Mouse (Mus musculus): ENCODE measurements around the gene Mex3d. TPM values are rescaled to one million over a fixed set of nuclear protein-coding genes. Genes with fewer than 3 reads are reported as not detected.

Mex3d gene
- polyA plus RNA-seq (2014; fragmentation: Nextera tagmentation; extraction: Ambion mirVana): 7.7 and 8.1 TPM in 2 replicates

DNA sequence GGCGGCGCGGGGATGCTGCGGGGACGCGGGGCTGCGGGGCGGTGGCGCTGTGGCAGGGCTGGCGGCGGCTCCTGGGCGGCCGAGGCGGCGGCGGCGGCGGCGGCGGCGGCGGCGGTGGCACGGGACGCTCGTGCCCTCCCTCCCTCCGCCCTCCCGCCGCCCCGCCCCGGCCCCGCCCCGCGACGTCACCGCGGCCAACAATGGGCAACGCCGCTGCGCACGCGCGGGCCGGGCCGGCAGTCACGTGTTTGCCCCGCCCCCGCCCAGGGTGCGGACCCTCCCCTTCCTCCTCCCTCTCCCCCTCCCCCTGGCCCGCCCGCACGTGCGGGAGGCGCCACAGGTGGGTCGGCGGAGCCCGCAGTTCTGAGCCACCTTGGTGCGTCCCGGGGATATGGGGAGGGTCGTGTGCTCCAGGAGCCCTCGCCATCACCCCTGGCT lies at the start of gene Mex3d:
Mex3d (minus strand) TSS at position 138 of the 438 bp plus-strand sequence.
- peak within 1 kb of the TSS; percentile 92 for H3K4me2 ChIP-seq (replicated peaks; ENCODE audit: low read depth, low read length)
- peak within 1 kb of the TSS; percentile 88 for H3K27ac ChIP-seq (ENCODE audit: low read length)
- H3K27me3 ChIP-seq (ENCODE audit: control insufficient read depth, insufficient read depth, low read length): no peaks in the 10 kb centered on the region
- ATAC-seq (ENCODE audit: insufficient number of reproducible peaks, insufficient read depth, low FRiP score, low read depth): peak; percentile 46; the same call in 1 of the 2 replicates
- H3K36me3 ChIP-seq (ENCODE audit: control insufficient read depth, insufficient read depth, low read length): peaks cover 41% of the 10 kb centered on the region
- H3K9me3 ChIP-seq (ENCODE audit: control insufficient read depth, low read depth, low read length): no peaks in the 10 kb centered on the region
- H3K4me3 ChIP-seq (ENCODE audit: low read depth, low read length): peak within 1 kb of the TSS; percentile 87
- peak within 1 kb of the TSS; percentile 96 for H3K9ac ChIP-seq (replicated peaks; ENCODE audit: low read depth, low read length)
- 2% methylated on average over 15 of the region's 61 CpGs for WGBS
- H3K4me1 ChIP-seq (ENCODE audit: control insufficient read depth, insufficient read depth, low read length): peaks cover 17% of the 10 kb centered on the region

GRCm38 (mm10) chr10:80436276-80436675 lies 48.8 kb upstream of the Mex3d start:
- peak overlapping the region; percentile 75 for H3K27ac ChIP-seq (ENCODE audit: low read length)
- no peaks in the 10 kb centered on the region for H3K9me3 ChIP-seq (ENCODE audit: control insufficient read depth, low read depth, low read length)
- H3K4me2 ChIP-seq (replicated peaks; ENCODE audit: low read depth, low read length): peak overlapping the region; percentile 17; the same call in 1 of the 2 replicates
- peaks cover 18% of the 10 kb centered on the region; the same call in 1 of the 2 replicates for H3K4me1 ChIP-seq (ENCODE audit: control insufficient read depth, insufficient read depth, low read length)
- 17% methylated on average over 9 of the region's 9 CpGs for WGBS
- no peak overlapping the region for H3K4me3 ChIP-seq (ENCODE audit: low read depth, low read length)
- H3K9ac ChIP-seq (replicated peaks; ENCODE audit: low read depth, low read length): no peak overlapping the region
- no peak for ATAC-seq (ENCODE audit: insufficient number of reproducible peaks, insufficient read depth, low FRiP score, low read depth)
- H3K36me3 ChIP-seq (ENCODE audit: control insufficient read depth, insufficient read depth, low read length): no peaks in the 10 kb centered on the region
- H3K27me3 ChIP-seq (ENCODE audit: control insufficient read depth, insufficient read depth, low read length): no peaks in the 10 kb centered on the region

DNA sequence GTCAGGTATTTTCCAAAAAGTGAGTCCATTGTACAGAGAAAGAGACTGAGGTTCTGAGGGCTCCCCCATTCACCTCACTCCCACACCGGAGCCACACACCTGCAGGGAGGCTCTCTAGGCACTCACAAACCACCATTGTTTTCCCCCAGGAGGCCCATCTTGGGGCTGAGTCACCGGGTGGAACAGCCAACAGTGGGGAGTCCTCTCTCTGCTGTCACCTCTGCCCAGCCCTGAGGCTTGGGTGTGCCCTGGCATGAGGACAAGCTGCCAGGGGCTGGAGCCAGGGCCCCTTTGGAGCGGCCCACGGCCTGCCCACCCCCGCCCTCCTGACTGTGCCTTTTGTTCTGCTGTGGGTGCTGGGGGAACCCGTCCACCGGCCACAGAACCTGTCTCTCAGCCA lies 48.3 kb upstream of the Mex3d start:
- ATAC-seq (ENCODE audit: insufficient number of reproducible peaks, insufficient read depth, low FRiP score, low read depth): peak; percentile 11; the same call in 1 of the 2 replicates

GRCm38 (mm10) chr10:80434823-80435222 lies 47.4 kb upstream of the Mex3d start:
- no peak overlapping the region for H3K9ac ChIP-seq (replicated peaks; ENCODE audit: low read depth, low read length)
- WGBS: 68% methylated on average over 3 of the region's 3 CpGs
- H3K4me3 ChIP-seq (ENCODE audit: low read depth, low read length): no peak overlapping the region

More for the DNA sequence above, 48.3 kb upstream of the Mex3d start:
- Histone ChIP-seq H3K9me3 (ENCODE audit: control insufficient read depth, low read depth, low read length) (no peaks in the 10 kb centered on the region), H3K4me1 (ENCODE audit: control insufficient read depth, insufficient read depth, low read length) (peaks cover 19% of the 10 kb centered on the region; the same call in 1 of the 2 replicates), H3K27me3 (ENCODE audit: control insufficient read depth, insufficient read depth, low read length) (no peaks in the 10 kb centered on the region), H3K4me3 (ENCODE audit: low read depth, low read length) (no peak overlapping the region), H3K36me3 (ENCODE audit: control insufficient read depth, insufficient read depth, low read length) (no peaks in the 10 kb centered on the region; the same call in 1 of the 2 replicates), H3K4me2 (replicated peaks; ENCODE audit: low read depth, low read length) (0 out of 2 replicates have a peak overlapping the region, but pooled peaks have one; percentile 17), H3K27ac (ENCODE audit: low read length) (peak overlapping the region; percentile 75), H3K9ac (replicated peaks; ENCODE audit: low read depth, low read length) (no peak overlapping the region)
- WGBS: 44% methylated on average over 7 of the region's 7 CpGs

GRCm38 (mm10) chr10:80434233-80434592 lies 46.8 kb upstream of the Mex3d start:
- no peak for ATAC-seq (ENCODE audit: insufficient number of reproducible peaks, insufficient read depth, low FRiP score, low read depth)
- Histone ChIP-seq H3K9me3 (ENCODE audit: control insufficient read depth, low read depth, low read length) (no peaks in the 10 kb centered on the region), H3K9ac (replicated peaks; ENCODE audit: low read depth, low read length) (no peak overlapping the region), H3K4me1 (ENCODE audit: control insufficient read depth, insufficient read depth, low read length) (peaks cover 19% of the 10 kb centered on the region; the same call in 1 of the 2 replicates), H3K4me2 (replicated peaks; ENCODE audit: low read depth, low read length) (peak overlapping the region; percentile 17; the same call in 1 of the 2 replicates), H3K27me3 (ENCODE audit: control insufficient read depth, insufficient read depth, low read length) (no peaks in the 10 kb centered on the region), H3K27ac (ENCODE audit: low read length) (no peak overlapping the region), H3K36me3 (ENCODE audit: control insufficient read depth, insufficient read depth, low read length) (peaks cover 15% of the 10 kb centered on the region), H3K4me3 (ENCODE audit: low read depth, low read length) (peak overlapping the region; percentile 5; the same call in 1 of the 2 replicates)
- 12% methylated on average over 8 of the region's 8 CpGs for WGBS

More at GRCm38 (mm10) chr10:80434823-80435222, 47.4 kb upstream of the Mex3d start:
- Histone ChIP-seq H3K27me3 (ENCODE audit: control insufficient read depth, insufficient read depth, low read length) (no peaks in the 10 kb centered on the region), H3K4me1 (ENCODE audit: control insufficient read depth, insufficient read depth, low read length) (peaks cover 19% of the 10 kb centered on the region; the same call in 1 of the 2 replicates), H3K36me3 (ENCODE audit: control insufficient read depth, insufficient read depth, low read length) (peaks cover 9% of the 10 kb centered on the region), H3K9me3 (ENCODE audit: control insufficient read depth, low read depth, low read length) (no peaks in the 10 kb centered on the region), H3K4me2 (replicated peaks; ENCODE audit: low read depth, low read length) (0 out of 2 replicates have a peak overlapping the region, but pooled peaks have one; percentile 17), H3K27ac (ENCODE audit: low read length) (no peak overlapping the region)
- no peak for ATAC-seq (ENCODE audit: insufficient number of reproducible peaks, insufficient read depth, low FRiP score, low read depth)

DNA sequence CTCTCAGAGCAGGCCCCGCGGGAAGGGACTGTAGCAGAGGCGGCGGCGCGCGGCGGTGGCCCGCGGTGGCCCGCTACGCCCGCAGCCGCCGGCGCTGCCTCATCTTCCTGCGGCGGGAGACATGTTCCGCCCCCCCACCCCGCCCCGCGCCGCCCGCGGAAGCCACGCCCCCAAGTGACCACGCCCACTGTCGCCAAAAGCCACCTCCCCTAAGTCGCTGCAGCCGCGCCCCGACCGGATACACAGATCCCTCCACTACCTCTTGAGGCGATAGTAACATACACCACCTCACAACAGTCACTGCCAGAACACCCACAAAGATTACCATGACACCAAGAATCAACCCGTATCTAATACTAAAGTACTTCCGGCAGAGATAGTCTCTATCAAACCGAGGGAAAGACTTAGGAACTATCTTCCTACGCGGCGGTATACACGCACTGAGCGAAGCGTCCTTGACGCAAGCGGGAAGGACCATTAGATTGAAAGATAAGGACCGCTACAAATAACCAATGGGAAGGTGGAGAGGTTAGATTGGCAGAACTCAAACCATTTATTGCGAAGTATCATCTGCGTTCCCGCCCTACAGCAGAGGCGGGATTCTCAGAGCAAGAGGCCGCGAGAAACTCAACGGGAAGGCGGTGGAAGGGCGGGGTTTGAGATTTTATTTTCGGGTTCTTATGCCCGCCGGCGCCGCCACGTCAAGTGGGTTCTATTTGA lies 46.2 kb upstream of the Mex3d start, which contains the start of gene Tcf3:
Tcf3 (minus strand) TSS at position 135 of the 720 bp plus-strand sequence.
- peak within 1 kb of the TSS; percentile 97 for H3K4me2 ChIP-seq (replicated peaks; ENCODE audit: low read depth, low read length)
- peaks cover 20% of the 10 kb centered on the region for H3K36me3 ChIP-seq (ENCODE audit: control insufficient read depth, insufficient read depth, low read length)
- H3K9me3 ChIP-seq (ENCODE audit: control insufficient read depth, low read depth, low read length): no peaks in the 10 kb centered on the region
- no peaks in the 10 kb centered on the region for H3K27me3 ChIP-seq (ENCODE audit: control insufficient read depth, insufficient read depth, low read length)
- H3K27ac ChIP-seq (ENCODE audit: low read length): peak within 1 kb of the TSS; percentile 89
- H3K4me3 ChIP-seq (ENCODE audit: low read depth, low read length): peak within 1 kb of the TSS; percentile 98
- ATAC-seq (ENCODE audit: insufficient number of reproducible peaks, insufficient read depth, low FRiP score, low read depth): peak; percentile 91
- peaks cover 19% of the 10 kb centered on the region; the same call in 1 of the 2 replicates for H3K4me1 ChIP-seq (ENCODE audit: control insufficient read depth, insufficient read depth, low read length)
- under 1% methylated on average over 59 of the region's 61 CpGs for WGBS
- H3K9ac ChIP-seq (replicated peaks; ENCODE audit: low read depth, low read length): peak within 1 kb of the TSS; percentile 99

GRCm38 (mm10) chr10:80432936-80433512 lies 45.6 kb upstream of the Mex3d start:
- under 1% methylated on average over 44 of the region's 60 CpGs for WGBS
- H3K4me2 ChIP-seq (replicated peaks; ENCODE audit: low read depth, low read length): peak overlapping the region; percentile 97
- ATAC-seq (ENCODE audit: insufficient number of reproducible peaks, insufficient read depth, low FRiP score, low read depth): peak; percentile 12; the same call in 1 of the 2 replicates

DNA sequence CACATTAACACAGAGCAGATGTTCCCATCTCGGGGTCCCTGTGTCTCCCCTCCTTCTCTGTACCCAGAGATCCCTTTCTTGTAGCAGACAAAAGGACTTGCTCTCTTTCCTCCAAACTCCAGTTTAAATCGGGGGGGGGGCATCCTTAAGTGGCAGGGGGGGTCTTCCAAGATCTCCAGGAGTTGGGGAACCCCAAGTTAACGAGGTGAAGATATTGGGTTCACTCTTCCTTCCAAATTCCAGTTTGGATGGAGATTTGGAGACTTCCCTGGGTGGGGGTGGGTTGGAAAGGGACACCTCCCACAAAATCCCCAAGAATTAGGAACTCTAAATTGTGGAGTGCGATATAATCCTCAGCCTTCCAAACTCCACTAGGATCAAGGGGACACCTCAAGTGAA lies 44.9 kb upstream of the Mex3d start:
- peak overlapping the region; percentile 99 for H3K9ac ChIP-seq (replicated peaks; ENCODE audit: low read depth, low read length)
- ATAC-seq (ENCODE audit: insufficient number of reproducible peaks, insufficient read depth, low FRiP score, low read depth): no peak
- peaks cover 32% of the 10 kb centered on the region for H3K36me3 ChIP-seq (ENCODE audit: control insufficient read depth, insufficient read depth, low read length)
- H3K4me3 ChIP-seq (ENCODE audit: low read depth, low read length): peak overlapping the region; percentile 98
- no peaks in the 10 kb centered on the region for H3K9me3 ChIP-seq (ENCODE audit: control insufficient read depth, low read depth, low read length)
- no peaks in the 10 kb centered on the region for H3K27me3 ChIP-seq (ENCODE audit: control insufficient read depth, insufficient read depth, low read length)
- 0% methylated on average over 4 of the region's 4 CpGs for WGBS
- peak overlapping the region; percentile 97 for H3K4me2 ChIP-seq (replicated peaks; ENCODE audit: low read depth, low read length)
- H3K4me1 ChIP-seq (ENCODE audit: control insufficient read depth, insufficient read depth, low read length): peaks cover 17% of the 10 kb centered on the region; the same call in 1 of the 2 replicates
- H3K27ac ChIP-seq (ENCODE audit: low read length): peak overlapping the region; percentile 89

More at GRCm38 (mm10) chr10:80432936-80433512, 45.6 kb upstream of the Mex3d start:
- H3K4me1 ChIP-seq (ENCODE audit: control insufficient read depth, insufficient read depth, low read length): peaks cover 18% of the 10 kb centered on the region; the same call in 1 of the 2 replicates
- H3K4me3 ChIP-seq (ENCODE audit: low read depth, low read length): peak overlapping the region; percentile 98
- H3K9me3 ChIP-seq (ENCODE audit: control insufficient read depth, low read depth, low read length): no peaks in the 10 kb centered on the region
- H3K9ac ChIP-seq (replicated peaks; ENCODE audit: low read depth, low read length): peak overlapping the region; percentile 99
- H3K27me3 ChIP-seq (ENCODE audit: control insufficient read depth, insufficient read depth, low read length): no peaks in the 10 kb centered on the region
- peaks cover 26% of the 10 kb centered on the region for H3K36me3 ChIP-seq (ENCODE audit: control insufficient read depth, insufficient read depth, low read length)
- peak overlapping the region; percentile 89 for H3K27ac ChIP-seq (ENCODE audit: low read length)

All from stomach, embryonic 14.5 days (tissue).